Mouse (Mus musculus): Measurements from ENCODE around the gene Bcam.
A peak's percentile ranks its signal among the peaks of the same experiment; 100 is the strongest.
"Not testable (repeated sequence)": the region's sequence is repeated elsewhere in the genome, so short reads cannot be mapped to it uniquely, and the experiment has no call there.

Gene Bcam

GRCm38 (mm10) chr7:19770984-19771391 lies at the start of gene Bcam:
Gene Bcam, minus strand, starts transcription at chr7:19771016.
- peak; percentile 93 for DNase-seq (ENCODE audit: low read depth, low spot score)

GRCm38 (mm10) chr7:19818875-19819274 lies 48.1 kb upstream of the Bcam start:
- DNase-seq (ENCODE audit: low read depth, low spot score), result no peak

- no peak for DNase-seq (ENCODE audit: low read depth, low spot score)
Observed at GRCm38 (mm10) chr7:19818440-19818839, 47.6 kb upstream of the Bcam start.

- DNase-seq (ENCODE audit: low read depth, low spot score), result peak; percentile 90
Observed at GRCm38 (mm10) chr7:19817382-19818105, 46.7 kb upstream of the Bcam start.

- peak; percentile 96 for DNase-seq (ENCODE audit: low read depth, low spot score)
Observed at GRCm38 (mm10) chr7:19816224-19816771, 45.5 kb upstream of the Bcam start.

GRCm38 (mm10) chr7:19815296-19816223 lies 44.7 kb upstream of the Bcam start:
- peak; percentile 93 for DNase-seq (ENCODE audit: low read depth, low spot score)

- no peak for DNase-seq (ENCODE audit: low read depth, low spot score)
Observed at GRCm38 (mm10) chr7:19813579-19814122, 42.8 kb upstream of the Bcam start.

GRCm38 (mm10) chr7:19813161-19813560 lies 42.3 kb upstream of the Bcam start:
- no peak for DNase-seq (ENCODE audit: low read depth, low spot score)

GRCm38 (mm10) chr7:19811114-19811513 lies 40.3 kb upstream of the Bcam start:
- no peak for DNase-seq (ENCODE audit: low read depth, low spot score)

- DNase-seq (ENCODE audit: low read depth, low spot score), result peak; percentile 51
Observed at GRCm38 (mm10) chr7:19809369-19809768, 38.6 kb upstream of the Bcam start.

GRCm38 (mm10) chr7:19806356-19806969 lies 35.6 kb upstream of the Bcam start:
- DNase-seq (ENCODE audit: low read depth, low spot score), result no peak

GRCm38 (mm10) chr7:19802995-19803394 lies 32.2 kb upstream of the Bcam start:
- peak; percentile 58 for DNase-seq (ENCODE audit: low read depth, low spot score)

GRCm38 (mm10) chr7:19800764-19801163 lies 29.9 kb upstream of the Bcam start:
- DNase-seq (ENCODE audit: low read depth, low spot score), result peak; percentile 85

- DNase-seq (ENCODE audit: low read depth, low spot score), result peak; percentile 91
Observed at GRCm38 (mm10) chr7:19796697-19797588, 26.1 kb upstream of the Bcam start, which contains the start of gene Cblc. Gene Cblc, minus strand, starts transcription at chr7:19796809.

GRCm38 (mm10) chr7:19796254-19796653 lies 25.4 kb upstream of the Bcam start:
- peak; percentile 52 for DNase-seq (ENCODE audit: low read depth, low spot score)

GRCm38 (mm10) chr7:19795236-19795635 lies 24.4 kb upstream of the Bcam start:
- DNase-seq (ENCODE audit: low read depth, low spot score), result no peak

GRCm38 (mm10) chr7:19792701-19793630 lies 22.1 kb upstream of the Bcam start:
- no peak for DNase-seq (ENCODE audit: low read depth, low spot score)

- DNase-seq (ENCODE audit: low read depth, low spot score), result not testable (repeated sequence)
Observed at GRCm38 (mm10) chr7:19791504-19791903, 20.7 kb upstream of the Bcam start.

GRCm38 (mm10) chr7:19789904-19790347 lies 19.1 kb upstream of the Bcam start:
- DNase-seq (ENCODE audit: low read depth, low spot score), result peak; percentile 86
